Mouse (Mus musculus) liver, adult 2 months (tissue): ENCODE measurements around the gene Fbxo42. TPM values are rescaled to one million over a fixed set of nuclear protein-coding genes. Genes with fewer than 3 reads are reported as not detected.
"Not testable (repeated sequence)": the region's sequence is repeated elsewhere in the genome, so short reads cannot be mapped to it uniquely, and the experiment has no call there.

Experiments
- DNase-seq: peaks from one replicate; pipeline ENCODE4 v3.0.0-alpha.2; 2011; ENCODE audit warnings: low read depth, low spot score; ENCODE audit errors: extremely low read depth
- H3K27ac ChIP-seq: fragments of 200-500 bp; replicated peaks from 2 replicates; pipeline ENCODE4 v1.5.1; 2012; ENCODE audit warnings: low read depth, mild to moderate bottlenecking, control low read depth, inconsistent platforms, low read length; ENCODE audit not compliant: insufficient read depth
- H3K27me3 ChIP-seq: fragments of 200-500 bp; 2 replicates; pipeline ENCODE4 v1.6.1; 2012; ENCODE audit warnings: mild to moderate bottlenecking, moderate library complexity, low read length, inconsistent platforms; ENCODE audit not compliant: control insufficient read depth, insufficient read depth
- H3K36me3 ChIP-seq: fragments of 200-500 bp; 2 replicates; pipeline ENCODE4 v1.6.1; 2012; ENCODE audit warnings: low read length, inconsistent platforms; ENCODE audit not compliant: control insufficient read depth, insufficient read depth
- H3K4me1 ChIP-seq: fragments of 200-500 bp; 2 replicates; pipeline ENCODE4 v1.6.1; 2011; ENCODE audit warnings: low read length; ENCODE audit not compliant: control insufficient read depth, insufficient read depth
- H3K4me3 ChIP-seq: fragments of 200-500 bp; 2 replicates; pipeline ENCODE4 v1.5.1; 2011; ENCODE audit warnings: low read depth, mild to moderate bottlenecking, control low read depth, low read length, moderate library complexity; ENCODE audit not compliant: insufficient read depth
- H3K79me2 ChIP-seq: fragments of 200-500 bp; 2 replicates; pipeline ENCODE4 v1.6.1; 2012; ENCODE audit warnings: inconsistent platforms, mild to moderate bottlenecking, low read length, moderate library complexity; ENCODE audit not compliant: control insufficient read depth, insufficient read depth
- H3K9ac ChIP-seq: fragments of 200-500 bp; 2 replicates; pipeline ENCODE4 v1.6.1; 2012; ENCODE audit warnings: low read depth, mild to moderate bottlenecking, control low read depth, inconsistent platforms, low read length
- CTCF ChIP-seq: fragments of 200-500 bp; IDR thresholded peaks from 2 replicates; pipeline ENCODE4 v1.5.1; 2011; ENCODE audit warnings: low read depth, low read length, control low read depth
- POLR2A ChIP-seq: fragments of 200-500 bp; IDR thresholded peaks from 2 replicates; pipeline ENCODE4 v1.6.1; 2011; ENCODE audit warnings: low read length, control low read depth; ENCODE audit not compliant: insufficient read depth; ENCODE audit errors: extremely low read depth
- WGBS: fragments of 180-500 bp; shearing (Covaris S2); methylation state at CpG from one replicate; pipeline ENCODE4 v1.1.7; 2018; 5-methylcytosine and 5-hydroxymethylcytosine counted together
- polyA plus RNA-seq: library from polyadenylated mRNA; depleted of rRNA; stranded (reverse); fragments of >200 nt; gene quantifications from 2 replicates; pipeline ENCODE4 v1.2.3, GENCODE M21; 2012
- total RNA-seq: library from RNA; depleted of rRNA; stranded (reverse); fragments of >200 nt; gene quantifications from 2 replicates; pipeline ENCODE4 v1.2.3, GENCODE M21; 2014

The Fbxo42 gene
- total and polyA plus RNA-seq, 2 experiments = 2.0 to 6.3 TPM

- TF ChIP-seq POLR2A (no peak), CTCF (no peak)
- peak overlapping the region; percentile 13 for H3K9ac ChIP-seq
- H3K4me3 ChIP-seq = peak overlapping the region; percentile 21; the same call in 1 of the 2 replicates
These were observed 15.5 kb upstream of the Fbxo42 start for GRCm38 (mm10) chr4:141132191-141132590.

GRCm38 (mm10) chr4:141133227-141133626, 14.5 kb upstream of the Fbxo42 start:
- Histone ChIP-seq H3K4me1 (peaks cover 57% of the 10 kb centered on the region), H3K27ac (peak overlapping the region; percentile 77), H3K36me3 (no peaks in the 10 kb centered on the region), H3K4me3 (no peak overlapping the region), H3K9ac (peak overlapping the region; percentile 51), H3K79me2 (peaks cover 28% of the 10 kb centered on the region; the same call in 1 of the 2 replicates), H3K27me3 (no peaks in the 10 kb centered on the region)
- TF ChIP-seq POLR2A = no peak
- TF ChIP-seq CTCF = no peak
- 12% methylated on average over 8 of the region's 8 CpGs for WGBS
- peak; percentile 43 for DNase-seq

More at GRCm38 (mm10) chr4:141132191-141132590, 15.5 kb upstream of the Fbxo42 start:
- Histone ChIP-seq H3K79me2 (peaks cover 29% of the 10 kb centered on the region), H3K27ac (peak overlapping the region; percentile 77), H3K4me1 (peaks cover 57% of the 10 kb centered on the region), H3K27me3 (no peaks in the 10 kb centered on the region), H3K36me3 (no peaks in the 10 kb centered on the region)
- 18% methylated on average over 8 of the region's 8 CpGs for WGBS
- peak; percentile 55 for DNase-seq

- Histone ChIP-seq H3K36me3 (no peaks in the 10 kb centered on the region), H3K27ac (peak overlapping the region; percentile 79), H3K4me1 (peaks cover 57% of the 10 kb centered on the region), H3K27me3 (no peaks in the 10 kb centered on the region), H3K9ac (peak overlapping the region; percentile 76), H3K4me3 (peak overlapping the region; percentile 70), H3K79me2 (peaks cover 34% of the 10 kb centered on the region; the same call in 1 of the 2 replicates)
- TF ChIP-seq POLR2A = no peak
- TF ChIP-seq CTCF = no peak
- WGBS = 12% methylated on average over 8 of the region's 8 CpGs
- DNase-seq = peak; percentile 86
These were observed 13.7 kb upstream of the Fbxo42 start for GRCm38 (mm10) chr4:141134031-141134441.

GRCm38 (mm10) chr4:141134751-141135530, 12.8 kb upstream of the Fbxo42 start:
- Histone ChIP-seq H3K36me3 (no peaks in the 10 kb centered on the region), H3K27ac (peak overlapping the region; percentile 79), H3K4me1 (peaks cover 49% of the 10 kb centered on the region), H3K79me2 (peaks cover 27% of the 10 kb centered on the region; the same call in 1 of the 2 replicates), H3K27me3 (no peaks in the 10 kb centered on the region), H3K9ac (peak overlapping the region; percentile 76), H3K4me3 (peak overlapping the region; percentile 70)
- DNase-seq = peak; percentile 96
- TF ChIP-seq CTCF = no peak
- TF ChIP-seq POLR2A = 0 out of 2 replicates have a peak, but pooled peaks have one; percentile 20
- 16% methylated on average over 20 of the region's 20 CpGs for WGBS

- WGBS = 52% methylated on average over 7 of the region's 7 CpGs
- TF ChIP-seq CTCF (no peak), POLR2A (no peak)
- H3K79me2 ChIP-seq = peaks cover 27% of the 10 kb centered on the region; the same call in 1 of the 2 replicates
- H3K27ac ChIP-seq = peak overlapping the region; percentile 27; the same call in 1 of the 2 replicates
- H3K4me1 ChIP-seq = peaks cover 41% of the 10 kb centered on the region
- H3K36me3 ChIP-seq = no peaks in the 10 kb centered on the region
- no peaks in the 10 kb centered on the region for H3K27me3 ChIP-seq
- H3K4me3 ChIP-seq = no peak overlapping the region
- H3K9ac ChIP-seq = no peak overlapping the region
- peak; percentile 57 for DNase-seq
These were observed 11.6 kb upstream of the Fbxo42 start for GRCm38 (mm10) chr4:141136126-141136525.

GRCm38 (mm10) chr4:141137740-141138139, 10.0 kb upstream of the Fbxo42 start:
- Histone ChIP-seq H3K4me1 (peaks cover 34% of the 10 kb centered on the region), H3K79me2 (peaks cover 27% of the 10 kb centered on the region; the same call in 1 of the 2 replicates)
- not testable (repeated sequence) for H3K27me3 ChIP-seq, H3K27ac ChIP-seq, H3K9ac ChIP-seq, DNase-seq, H3K4me3 ChIP-seq, H3K36me3 ChIP-seq
- 0 out of 2 replicates have a peak, but pooled peaks have one; percentile 1 for TF ChIP-seq CTCF
- 38% methylated on average over 3 of the region's 3 CpGs for WGBS
